Mouse (Mus musculus): ENCODE data around the gene Hbb-bs. TPM values are rescaled to one million over a fixed set of nuclear protein-coding genes. Genes with fewer than 3 reads are reported as not detected.

Hbb-bs gene
- polyA plus RNA-seq, 1 experiment from 2014 or later = 104,119 TPM

Other genes with a start within 250 kb of the Hbb-bs start
- gene Olfr618, start 238.0 kb downstream of the Hbb-bs start, polyA plus RNA-seq (2015; fragmentation: Nextera tagmentation; extraction: Ambion mirVana) = not detected in 2 replicates
- not detected in 2 replicates for gene Olfr619, start 227.5 kb downstream of the Hbb-bs start, polyA plus RNA-seq (2015; fragmentation: Nextera tagmentation; extraction: Ambion mirVana)
- gene Olfr620, start 215.6 kb downstream of the Hbb-bs start, polyA plus RNA-seq (2015; fragmentation: Nextera tagmentation; extraction: Ambion mirVana) = not detected in 2 replicates
- not detected in 2 replicates for gene Olfr622, start 185.4 kb downstream of the Hbb-bs start, polyA plus RNA-seq (2015; fragmentation: Nextera tagmentation; extraction: Ambion mirVana)
- gene Olfr623, start 164.4 kb downstream of the Hbb-bs start, polyA plus RNA-seq (2015; fragmentation: Nextera tagmentation; extraction: Ambion mirVana) = not detected in 2 replicates
- gene Olfr624, start 156.9 kb downstream of the Hbb-bs start, polyA plus RNA-seq (2015; fragmentation: Nextera tagmentation; extraction: Ambion mirVana) = 0.02 TPM in 1 of 2 replicates, not detected in the other
- not detected in 2 replicates for gene Olfr625-ps1, start 145.4 kb downstream of the Hbb-bs start, polyA plus RNA-seq (2015; fragmentation: Nextera tagmentation; extraction: Ambion mirVana)
- gene Olfr243, start 113.4 kb downstream of the Hbb-bs start, polyA plus RNA-seq (2015; fragmentation: Nextera tagmentation; extraction: Ambion mirVana) = not detected in 2 replicates
- not detected in 2 replicates for gene Olfr628, start 97.7 kb downstream of the Hbb-bs start, polyA plus RNA-seq (2015; fragmentation: Nextera tagmentation; extraction: Ambion mirVana)
- 0.08 and 0.17 TPM in 2 replicates for gene Olfr629, start 83.2 kb downstream of the Hbb-bs start, polyA plus RNA-seq (2015; fragmentation: Nextera tagmentation; extraction: Ambion mirVana)
- gene Olfr630, start 70.8 kb downstream of the Hbb-bs start, polyA plus RNA-seq (2015; fragmentation: Nextera tagmentation; extraction: Ambion mirVana) = not detected in 2 replicates
- gene Olfr69, start 56.5 kb downstream of the Hbb-bs start, polyA plus RNA-seq (2015; fragmentation: Nextera tagmentation; extraction: Ambion mirVana) = not detected in 2 replicates
- gene Olfr68, start 48.4 kb downstream of the Hbb-bs start, polyA plus RNA-seq (2015; fragmentation: Nextera tagmentation; extraction: Ambion mirVana) = not detected in 2 replicates
- gene Olfr67, start 36.3 kb downstream of the Hbb-bs start, polyA plus RNA-seq (2015; fragmentation: Nextera tagmentation; extraction: Ambion mirVana) = not detected in 2 replicates
- 49,070 and 53,102 TPM in 2 replicates for gene Hbb-bt, start 14.1 kb downstream of the Hbb-bs start, polyA plus RNA-seq (2015; fragmentation: Nextera tagmentation; extraction: Ambion mirVana)
- gene Hbb-bh2, start 12.4 kb upstream of the Hbb-bs start, polyA plus RNA-seq (2015; fragmentation: Nextera tagmentation; extraction: Ambion mirVana) = 0.32 and 0.36 TPM in 2 replicates
- 367 and 436 TPM in 2 replicates for gene Hbb-bh1, start 15.1 kb upstream of the Hbb-bs start, polyA plus RNA-seq (2015; fragmentation: Nextera tagmentation; extraction: Ambion mirVana)
- gene Hbb-y, start 25.1 kb upstream of the Hbb-bs start, polyA plus RNA-seq (2015; fragmentation: Nextera tagmentation; extraction: Ambion mirVana) = 3,309 and 4,306 TPM in 2 replicates
- not detected in 2 replicates for gene Olfr66, start 58.2 kb upstream of the Hbb-bs start, polyA plus RNA-seq (2015; fragmentation: Nextera tagmentation; extraction: Ambion mirVana)
- gene Olfr64, start 66.4 kb upstream of the Hbb-bs start, polyA plus RNA-seq (2015; fragmentation: Nextera tagmentation; extraction: Ambion mirVana) = not detected in 2 replicates
- not detected in 2 replicates for gene Olfr65, start 75.4 kb upstream of the Hbb-bs start, polyA plus RNA-seq (2015; fragmentation: Nextera tagmentation; extraction: Ambion mirVana)
- gene Olfr631, start 100.7 kb upstream of the Hbb-bs start, polyA plus RNA-seq (2015; fragmentation: Nextera tagmentation; extraction: Ambion mirVana) = 0.12 TPM in 1 of 2 replicates, not detected in the other
- gene Olfr632, start 106.3 kb upstream of the Hbb-bs start, polyA plus RNA-seq (2015; fragmentation: Nextera tagmentation; extraction: Ambion mirVana) = 0.21 and 0.33 TPM in 2 replicates
- not detected in 2 replicates for gene Olfr633, start 116.3 kb upstream of the Hbb-bs start, polyA plus RNA-seq (2015; fragmentation: Nextera tagmentation; extraction: Ambion mirVana)
- not detected in 2 replicates for gene Olfr635, start 143.1 kb upstream of the Hbb-bs start, polyA plus RNA-seq (2015; fragmentation: Nextera tagmentation; extraction: Ambion mirVana)
- gene Olfr638, start 170.7 kb upstream of the Hbb-bs start, polyA plus RNA-seq (2015; fragmentation: Nextera tagmentation; extraction: Ambion mirVana) = not detected in 2 replicates
- gene Olfr639, start 189.2 kb upstream of the Hbb-bs start, polyA plus RNA-seq (2015; fragmentation: Nextera tagmentation; extraction: Ambion mirVana) = not detected in 2 replicates
- gene Olfr640, start 197.5 kb upstream of the Hbb-bs start, polyA plus RNA-seq (2015; fragmentation: Nextera tagmentation; extraction: Ambion mirVana) = not detected in 2 replicates
- gene Olfr641, start 207.3 kb upstream of the Hbb-bs start, polyA plus RNA-seq (2015; fragmentation: Nextera tagmentation; extraction: Ambion mirVana) = not detected in 2 replicates
- not detected in 2 replicates for gene Olfr642, start 224.6 kb upstream of the Hbb-bs start, polyA plus RNA-seq (2015; fragmentation: Nextera tagmentation; extraction: Ambion mirVana)
- gene 4930516K23Rik, start 233.3 kb upstream of the Hbb-bs start, polyA plus RNA-seq (2015; fragmentation: Nextera tagmentation; extraction: Ambion mirVana) = not detected in 2 replicates
- gene Olfr644, start 243.8 kb upstream of the Hbb-bs start, polyA plus RNA-seq (2015; fragmentation: Nextera tagmentation; extraction: Ambion mirVana) = not detected in 2 replicates

Measured in liver, embryonic 13.5 days (tissue).